Mouse (Mus musculus): ENCODE measurements around the gene Gpr62. TPM values are rescaled to one million over a fixed set of nuclear protein-coding genes. Genes with fewer than 3 reads are reported as not detected.

The Gpr62 gene
- polyA plus RNA-seq, 1 experiment, result 0.47 TPM

GRCm38 (mm10) chr9:106481676-106482075, 15.9 kb upstream of the Gpr62 start:
- WGBS, result 92% methylated on average over 13 of the region's 13 CpGs
- Histone ChIP-seq H3K27me3 (ENCODE audit: control insufficient read depth, insufficient read depth, low read length) (no peaks in the 10 kb centered on the region), H3K36me3 (ENCODE audit: control insufficient read depth, insufficient read depth, low read length) (no peaks in the 10 kb centered on the region), H3K4me3 (ENCODE audit: control insufficient read depth, insufficient read depth, low read length) (no peak overlapping the region), H3K4me1 (replicated peaks; ENCODE audit: control insufficient read depth, insufficient read depth, low read length) (peaks cover 11% of the 10 kb centered on the region), H3K27ac (ENCODE audit: control insufficient read depth, insufficient read depth, low read length) (no peak overlapping the region)
- TF ChIP-seq CTCF (IDR thresholded peaks at IDR 0.05; ENCODE audit: borderline replicate concordance, control insufficient read depth, extremely low read depth, insufficient read depth, low read length, poor library complexity) (no peak), POLR2A (IDR thresholded peaks at IDR 0.05; ENCODE audit: control insufficient read depth, extremely low read depth, insufficient read depth, low read length, poor library complexity) (no peak)
- DNase-seq, result no peak

GRCm38 (mm10) chr9:106481075-106481474, 15.3 kb upstream of the Gpr62 start:
- 46% methylated on average over 15 of the region's 15 CpGs for WGBS
- no peak for DNase-seq
- no peak overlapping the region for H3K4me3 ChIP-seq (ENCODE audit: control insufficient read depth, insufficient read depth, low read length)
- no peaks in the 10 kb centered on the region for H3K27me3 ChIP-seq (ENCODE audit: control insufficient read depth, insufficient read depth, low read length)
- peaks cover 17% of the 10 kb centered on the region for H3K4me1 ChIP-seq (replicated peaks; ENCODE audit: control insufficient read depth, insufficient read depth, low read length)
- no peaks in the 10 kb centered on the region for H3K36me3 ChIP-seq (ENCODE audit: control insufficient read depth, insufficient read depth, low read length)
- no peak overlapping the region for H3K27ac ChIP-seq (ENCODE audit: control insufficient read depth, insufficient read depth, low read length)
- no peak for TF ChIP-seq POLR2A (IDR thresholded peaks at IDR 0.05; ENCODE audit: control insufficient read depth, extremely low read depth, insufficient read depth, low read length, poor library complexity)
- no peak for TF ChIP-seq CTCF (IDR thresholded peaks at IDR 0.05; ENCODE audit: borderline replicate concordance, control insufficient read depth, extremely low read depth, insufficient read depth, low read length, poor library complexity)

GRCm38 (mm10) chr9:106480541-106480940, 14.8 kb upstream of the Gpr62 start:
- no peak overlapping the region for H3K4me3 ChIP-seq (ENCODE audit: control insufficient read depth, insufficient read depth, low read length)
- WGBS, result 97% methylated on average over 7 of the region's 7 CpGs
- no peaks in the 10 kb centered on the region for H3K36me3 ChIP-seq (ENCODE audit: control insufficient read depth, insufficient read depth, low read length)
- H3K4me1 ChIP-seq (replicated peaks; ENCODE audit: control insufficient read depth, insufficient read depth, low read length), result peaks cover 21% of the 10 kb centered on the region
- H3K27me3 ChIP-seq (ENCODE audit: control insufficient read depth, insufficient read depth, low read length), result no peaks in the 10 kb centered on the region
- H3K27ac ChIP-seq (ENCODE audit: control insufficient read depth, insufficient read depth, low read length), result no peak overlapping the region
- TF ChIP-seq POLR2A (IDR thresholded peaks at IDR 0.05; ENCODE audit: control insufficient read depth, extremely low read depth, insufficient read depth, low read length, poor library complexity) (no peak), CTCF (IDR thresholded peaks at IDR 0.05; ENCODE audit: borderline replicate concordance, control insufficient read depth, extremely low read depth, insufficient read depth, low read length, poor library complexity) (no peak)
- DNase-seq, result no peak

DNA sequence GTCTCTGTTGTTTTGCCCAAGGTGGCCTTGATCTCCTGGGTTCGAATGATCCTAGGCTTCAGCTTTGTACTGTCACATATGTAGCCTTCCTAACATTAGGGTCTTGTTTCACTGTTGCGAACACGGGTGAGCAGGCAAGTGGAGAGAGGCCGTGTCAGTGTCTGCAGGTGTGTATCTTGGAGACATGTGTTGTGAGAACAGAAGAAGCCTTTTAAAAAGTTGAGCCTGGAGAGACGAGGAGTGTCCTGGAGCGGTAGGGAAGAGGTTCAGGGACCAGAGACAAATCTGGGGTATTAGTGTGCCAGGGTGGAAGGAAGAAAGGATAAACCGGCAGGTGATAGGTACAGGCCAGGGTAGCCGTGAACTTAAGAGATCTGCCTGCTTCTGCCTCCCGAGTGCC, 12.4 kb upstream of the Gpr62 start:
- H3K27ac ChIP-seq (ENCODE audit: control insufficient read depth, insufficient read depth, low read length), result no peak overlapping the region
- no peak for TF ChIP-seq CTCF (IDR thresholded peaks at IDR 0.05; ENCODE audit: borderline replicate concordance, control insufficient read depth, extremely low read depth, insufficient read depth, low read length, poor library complexity)
- TF ChIP-seq POLR2A (IDR thresholded peaks at IDR 0.05; ENCODE audit: control insufficient read depth, extremely low read depth, insufficient read depth, low read length, poor library complexity), result no peak
- DNase-seq, result no peak
- H3K4me3 ChIP-seq (ENCODE audit: control insufficient read depth, insufficient read depth, low read length), result peak overlapping the region; percentile 53; the same call in 1 of the 2 replicates
- 80% methylated on average over 9 of the region's 9 CpGs for WGBS
- H3K27me3 ChIP-seq (ENCODE audit: control insufficient read depth, insufficient read depth, low read length), result no peaks in the 10 kb centered on the region
- H3K36me3 ChIP-seq (ENCODE audit: control insufficient read depth, insufficient read depth, low read length), result no peaks in the 10 kb centered on the region
- H3K4me1 ChIP-seq (replicated peaks; ENCODE audit: control insufficient read depth, insufficient read depth, low read length), result peaks cover 31% of the 10 kb centered on the region

DNA sequence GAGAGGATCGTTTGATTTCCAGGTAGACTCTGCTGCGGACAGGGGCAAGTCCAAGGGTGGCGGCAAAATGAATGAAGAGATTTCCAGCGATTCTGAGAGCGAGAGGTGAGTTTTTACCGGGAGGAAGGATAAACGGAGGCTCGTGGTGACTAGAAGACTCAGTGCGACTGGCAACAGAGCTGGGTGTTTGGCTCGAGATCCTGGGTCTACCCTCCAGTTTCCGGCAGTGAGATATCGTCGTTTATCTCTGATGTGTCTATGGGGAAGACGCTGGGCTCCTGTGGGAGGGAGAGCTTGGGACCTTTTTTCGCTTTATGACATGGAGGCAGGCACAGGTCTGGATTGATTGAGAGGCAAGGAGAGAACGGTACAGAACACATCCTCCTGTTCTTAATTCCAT, 11.9 kb upstream of the Gpr62 start:
- no peak for DNase-seq
- H3K27ac ChIP-seq (ENCODE audit: control insufficient read depth, insufficient read depth, low read length), result no peak overlapping the region
- H3K4me1 ChIP-seq (replicated peaks; ENCODE audit: control insufficient read depth, insufficient read depth, low read length), result peaks cover 31% of the 10 kb centered on the region
- no peaks in the 10 kb centered on the region for H3K36me3 ChIP-seq (ENCODE audit: control insufficient read depth, insufficient read depth, low read length)
- no peaks in the 10 kb centered on the region for H3K27me3 ChIP-seq (ENCODE audit: control insufficient read depth, insufficient read depth, low read length)
- peak overlapping the region; percentile 53 for H3K4me3 ChIP-seq (ENCODE audit: control insufficient read depth, insufficient read depth, low read length)
- WGBS, result 2% methylated on average over 16 of the region's 16 CpGs
- no peak for TF ChIP-seq POLR2A (IDR thresholded peaks at IDR 0.05; ENCODE audit: control insufficient read depth, extremely low read depth, insufficient read depth, low read length, poor library complexity)
- TF ChIP-seq CTCF (IDR thresholded peaks at IDR 0.05; ENCODE audit: borderline replicate concordance, control insufficient read depth, extremely low read depth, insufficient read depth, low read length, poor library complexity), result no peak

GRCm38 (mm10) chr9:106476924-106477484, 11.3 kb upstream of the Gpr62 start, which contains the start of gene Parp3:
Parp3 (minus strand) TSS chr9:106476949.
- peak; percentile 61 for TF ChIP-seq POLR2A (IDR thresholded peaks at IDR 0.05; ENCODE audit: control insufficient read depth, extremely low read depth, insufficient read depth, low read length, poor library complexity)
- TF ChIP-seq CTCF (IDR thresholded peaks at IDR 0.05; ENCODE audit: borderline replicate concordance, control insufficient read depth, extremely low read depth, insufficient read depth, low read length, poor library complexity), result peak; percentile 97
- peaks cover 31% of the 10 kb centered on the region for H3K4me1 ChIP-seq (replicated peaks; ENCODE audit: control insufficient read depth, insufficient read depth, low read length)
- peak within 1 kb of the TSS; percentile 53 for H3K4me3 ChIP-seq (ENCODE audit: control insufficient read depth, insufficient read depth, low read length)
- DNase-seq, result peak; percentile 97
- H3K36me3 ChIP-seq (ENCODE audit: control insufficient read depth, insufficient read depth, low read length), result no peaks in the 10 kb centered on the region
- H3K27me3 ChIP-seq (ENCODE audit: control insufficient read depth, insufficient read depth, low read length), result no peaks in the 10 kb centered on the region
- H3K27ac ChIP-seq (ENCODE audit: control insufficient read depth, insufficient read depth, low read length), result peak within 1 kb of the TSS; percentile 66
- under 1% methylated on average over 41 of the region's 41 CpGs for WGBS

Measured in thymus, adult 2 months (tissue).